Mouse (Mus musculus) cerebellum, adult 2 months (tissue): ENCODE measurements around the gene Plek.

Experiments used
- CTCF ChIP-seq: fragments of 200-500 bp; IDR thresholded peaks from 2 replicates; pipeline ENCODE4 v1.5.1; 2011; ENCODE audit warnings: low read depth, mild to moderate bottlenecking, control low read depth, low read length, moderate library complexity, borderline replicate concordance; ENCODE audit not compliant: insufficient read depth
- POLR2A ChIP-seq: fragments of 200-500 bp; IDR thresholded peaks from 2 replicates; pipeline ENCODE4 v1.6.1; 2011; ENCODE audit warnings: low read length, control low read depth, borderline replicate concordance; ENCODE audit not compliant: insufficient read depth

GRCm38 (mm10) chr11:16973086-16973485 lies 79.1 kb downstream of the Plek start:
- TF ChIP-seq CTCF (no peak), POLR2A (no peak)
